Mouse (Mus musculus) kidney, embryonic 14.5 days (tissue): ENCODE data around the gene Pus7. TPM values are rescaled to one million over a fixed set of nuclear protein-coding genes. Genes with fewer than 3 reads are reported as not detected.

Experiments used
- ATAC-seq: fragments of 200-750 bp; cut with Nextera tagmentation; 2 replicates; pipeline ENCODE4 v1.8.0; 2017; ENCODE audit warnings: moderate number of reproducible peaks, mild to moderate bottlenecking, moderate TSS enrichment, moderate library complexity; ENCODE audit not compliant: low FRiP score, low TSS enrichment
- H3K27ac ChIP-seq: fragments of 300-500 bp; sonication (generic); 2 replicates; pipeline ENCODE4 v1.5.1; 2014; ENCODE audit warnings: low read depth, mild to moderate bottlenecking, low read length, moderate library complexity, mixed read lengths
- H3K27me3 ChIP-seq: fragments of 300-500 bp; sonication (generic); 2 replicates; pipeline ENCODE4 v1.6.1; 2014; ENCODE audit warnings: mild to moderate bottlenecking, low read length; ENCODE audit not compliant: control insufficient read depth, insufficient read depth
- H3K36me3 ChIP-seq: fragments of 300-500 bp; sonication (generic); 2 replicates; pipeline ENCODE4 v1.6.1; 2014; ENCODE audit warnings: low read length, mixed read lengths; ENCODE audit not compliant: control insufficient read depth, insufficient read depth
- H3K4me1 ChIP-seq: fragments of 300-500 bp; sonication (generic); 2 replicates; pipeline ENCODE4 v1.6.1; 2014; ENCODE audit warnings: low read length, mixed read lengths; ENCODE audit not compliant: control insufficient read depth, insufficient read depth
- H3K4me2 ChIP-seq: fragments of 300-500 bp; sonication (generic); replicated peaks from 2 replicates; pipeline ENCODE4 v1.6.1; 2014; ENCODE audit warnings: low read depth, mild to moderate bottlenecking, low read length
- H3K4me3 ChIP-seq: fragments of 300-500 bp; sonication (generic); 2 replicates; pipeline ENCODE4 v1.5.1; 2014; ENCODE audit warnings: mild to moderate bottlenecking, low read length
- H3K9ac ChIP-seq: fragments of 300-500 bp; sonication (generic); 2 replicates; pipeline ENCODE4 v1.6.1; 2014; ENCODE audit warnings: low read depth, mild to moderate bottlenecking, low read length, moderate library complexity
- H3K9me3 ChIP-seq: fragments of 300-500 bp; sonication (generic); 2 replicates; pipeline ENCODE4 v1.6.1; 2016; ENCODE audit warnings: low read length; ENCODE audit not compliant: control insufficient read depth
- WGBS: fragments of 180-500 bp; shearing (Covaris S2); extraction: QIAGEN DNeasy Blood & Tissue Kit; methylation state at CpG from one replicate; pipeline ENCODE4 v1.1.7; 2014; 5-methylcytosine and 5-hydroxymethylcytosine counted together
- polyA plus RNA-seq: library from polyadenylated mRNA; unstranded; fragments of >200 nt; fragmentation: Nextera tagmentation; extraction: Ambion mirVana; gene quantifications from 2 replicates; pipeline ENCODE4 v1.2.1, GENCODE M21; 2014

Gene Pus7
- polyA plus RNA-seq, 1 experiment from 2014 or later: 41.4 TPM

DNA sequence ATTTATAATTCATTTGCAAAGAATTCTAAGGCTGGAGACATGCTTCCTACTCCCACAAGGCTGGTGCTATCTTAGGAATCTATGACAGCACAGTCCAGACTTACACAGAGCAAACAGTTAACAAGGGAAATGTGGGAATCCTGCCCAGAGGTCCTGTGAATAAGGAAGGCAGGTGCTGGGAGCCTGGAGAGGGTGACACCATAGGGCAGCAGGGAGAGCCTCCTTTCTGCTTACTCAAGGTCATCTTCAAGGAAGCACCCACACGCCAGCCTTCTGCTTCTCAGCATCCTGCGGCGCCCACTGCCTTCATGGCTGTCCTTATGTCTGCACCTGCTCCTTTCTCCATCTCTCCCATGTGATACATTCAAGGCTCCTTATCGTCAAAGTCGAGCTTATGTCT, 19.0 kb downstream of the Pus7 start:
- Histone ChIP-seq H3K4me3 (no peak overlapping the region), H3K27me3 (no peaks in the 10 kb centered on the region), H3K36me3 (peaks cover 65% of the 10 kb centered on the region), H3K4me1 (no peaks in the 10 kb centered on the region), H3K4me2 (no peak overlapping the region), H3K27ac (no peak overlapping the region), H3K9me3 (no peaks in the 10 kb centered on the region), H3K9ac (no peak overlapping the region)
- 94% methylated on average over 5 of the region's 5 CpGs for WGBS
- no peak for ATAC-seq

DNA sequence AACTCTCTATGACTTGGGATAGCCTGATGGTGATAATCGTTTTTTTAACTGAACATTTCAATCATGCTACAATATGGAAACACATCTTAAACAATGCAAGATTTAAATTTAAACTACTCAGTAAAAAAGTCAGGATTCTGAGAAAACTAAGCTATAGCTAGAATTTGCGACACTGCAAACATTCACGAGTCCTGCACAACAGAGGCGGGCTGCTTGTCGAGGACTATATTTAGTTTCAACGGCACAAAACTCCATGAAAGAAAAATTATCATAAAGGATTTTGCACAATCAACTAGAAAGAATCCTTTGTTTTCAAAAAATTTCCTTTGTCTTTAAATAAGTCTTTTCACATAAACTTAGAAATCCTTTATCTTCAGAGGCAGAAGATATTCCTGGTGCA, 21.0 kb downstream of the Pus7 start:
- Histone ChIP-seq H3K36me3 (peaks cover 57% of the 10 kb centered on the region), H3K27me3 (no peaks in the 10 kb centered on the region), H3K27ac (no peak overlapping the region), H3K4me1 (no peaks in the 10 kb centered on the region), H3K4me3 (no peak overlapping the region), H3K9ac (no peak overlapping the region), H3K9me3 (no peaks in the 10 kb centered on the region), H3K4me2 (no peak overlapping the region)
- WGBS: 93% methylated on average over 6 of the region's 6 CpGs
- no peak for ATAC-seq

GRCm38 (mm10) chr5:23758633-23759032, 24.9 kb downstream of the Pus7 start:
- Histone ChIP-seq H3K4me2 (no peak overlapping the region), H3K36me3 (peaks cover 52% of the 10 kb centered on the region), H3K4me3 (no peak overlapping the region), H3K9ac (no peak overlapping the region), H3K4me1 (no peaks in the 10 kb centered on the region), H3K27me3 (no peaks in the 10 kb centered on the region), H3K27ac (0 out of 2 replicates have a peak overlapping the region, but pooled peaks have one; percentile 7), H3K9me3 (no peaks in the 10 kb centered on the region)
- peak; percentile 66; the same call in 1 of the 2 replicates for ATAC-seq
- 51% methylated on average over 2 of the region's 2 CpGs for WGBS

GRCm38 (mm10) chr5:23756368-23756767, 27.1 kb downstream of the Pus7 start:
- H3K4me2 ChIP-seq: no peak overlapping the region
- WGBS: 92% methylated on average over 4 of the region's 4 CpGs
- H3K27ac ChIP-seq: no peak overlapping the region
- no peak for ATAC-seq
- H3K9me3 ChIP-seq: no peaks in the 10 kb centered on the region
- H3K27me3 ChIP-seq: no peaks in the 10 kb centered on the region
- no peak overlapping the region for H3K4me3 ChIP-seq
- no peak overlapping the region for H3K9ac ChIP-seq
- H3K4me1 ChIP-seq: no peaks in the 10 kb centered on the region
- H3K36me3 ChIP-seq: peaks cover 50% of the 10 kb centered on the region

DNA sequence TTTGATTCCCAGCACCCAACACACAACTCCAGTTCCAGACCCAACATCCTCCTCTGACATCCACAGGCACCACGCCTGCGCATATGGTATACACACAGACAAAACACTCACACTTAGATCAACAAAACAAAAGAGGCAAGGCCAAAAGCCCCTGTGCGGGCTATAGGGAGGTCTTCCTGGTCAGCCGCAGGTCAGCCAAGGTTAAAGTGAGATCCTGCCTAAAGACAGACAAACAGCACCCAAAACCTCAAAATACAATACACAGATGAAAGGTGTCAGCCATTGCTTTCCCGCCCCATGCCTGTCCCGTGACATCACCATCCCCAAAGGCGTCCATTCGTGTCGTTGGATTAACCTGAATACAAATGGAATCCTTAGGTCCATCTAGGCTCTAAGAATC, 27.9 kb downstream of the Pus7 start:
- Histone ChIP-seq H3K27me3 (no peaks in the 10 kb centered on the region), H3K4me2 (no peak overlapping the region), H3K9me3 (no peaks in the 10 kb centered on the region), H3K36me3 (peaks cover 52% of the 10 kb centered on the region), H3K4me1 (no peaks in the 10 kb centered on the region), H3K4me3 (no peak overlapping the region), H3K9ac (no peak overlapping the region), H3K27ac (no peak overlapping the region)
- ATAC-seq: no peak
- WGBS: 98% methylated on average over 9 of the region's 9 CpGs

GRCm38 (mm10) chr5:23749882-23750281, 33.6 kb downstream of the Pus7 start:
- no peak overlapping the region for H3K27ac ChIP-seq
- no peaks in the 10 kb centered on the region for H3K4me1 ChIP-seq
- no peaks in the 10 kb centered on the region for H3K27me3 ChIP-seq
- no peak overlapping the region for H3K9ac ChIP-seq
- H3K4me3 ChIP-seq: no peak overlapping the region
- WGBS: 78% methylated on average over 2 of the region's 2 CpGs
- H3K4me2 ChIP-seq: no peak overlapping the region
- H3K36me3 ChIP-seq: peaks cover 55% of the 10 kb centered on the region
- no peaks in the 10 kb centered on the region for H3K9me3 ChIP-seq
- no peak for ATAC-seq

DNA sequence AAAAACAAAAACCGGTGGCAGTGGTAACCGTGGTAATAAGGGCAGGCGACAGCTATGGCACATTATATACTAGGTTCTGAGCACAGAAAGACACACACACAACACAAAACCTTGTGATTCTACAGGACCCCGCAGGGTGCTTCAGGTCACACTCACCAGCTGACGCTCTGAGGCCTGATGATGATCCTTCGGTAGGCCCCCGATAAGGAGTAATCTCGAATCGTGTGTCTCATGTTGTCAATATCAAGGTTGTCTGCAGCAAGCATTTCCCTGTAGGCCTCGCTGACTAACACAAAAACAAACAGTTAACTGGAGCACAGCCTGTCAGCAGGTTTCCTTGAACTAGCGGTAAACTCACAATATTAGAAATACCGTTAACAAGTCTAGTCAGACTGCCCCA, 40.2 kb downstream of the Pus7 start:
- WGBS: 96% methylated on average over 12 of the region's 12 CpGs
- ATAC-seq: no peak
- Histone ChIP-seq H3K36me3 (peaks cover 63% of the 10 kb centered on the region), H3K4me2 (no peak overlapping the region), H3K27ac (no peak overlapping the region), H3K4me3 (no peak overlapping the region), H3K9me3 (no peaks in the 10 kb centered on the region), H3K4me1 (no peaks in the 10 kb centered on the region), H3K9ac (no peak overlapping the region), H3K27me3 (no peaks in the 10 kb centered on the region)

DNA sequence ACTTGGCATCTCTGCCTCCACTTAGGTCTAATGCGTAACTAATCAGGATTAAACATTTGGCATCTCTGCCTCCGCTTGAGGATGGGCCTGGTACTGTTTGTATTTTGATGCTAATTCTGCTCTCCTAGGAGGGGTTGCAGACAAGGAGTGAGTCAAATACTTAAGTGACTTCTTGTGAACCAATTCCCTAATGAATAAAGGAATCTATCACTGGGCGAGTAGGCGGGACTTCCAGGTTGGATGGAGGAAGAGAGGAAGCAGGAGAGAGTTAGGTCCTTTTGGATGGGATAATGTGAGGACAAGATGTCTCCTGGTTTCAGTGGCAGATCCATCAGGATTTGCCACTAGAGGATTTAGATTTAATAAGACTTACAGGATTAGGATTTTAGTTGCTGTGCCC, 46.4 kb downstream of the Pus7 start:
- no peak overlapping the region for H3K27ac ChIP-seq
- H3K9me3 ChIP-seq: no peaks in the 10 kb centered on the region
- no peak overlapping the region for H3K4me3 ChIP-seq
- peaks cover 10% of the 10 kb centered on the region for H3K36me3 ChIP-seq
- WGBS: 89% methylated on average over 4 of the region's 4 CpGs
- no peak overlapping the region for H3K4me2 ChIP-seq
- no peaks in the 10 kb centered on the region for H3K27me3 ChIP-seq
- ATAC-seq: no peak
- no peak overlapping the region for H3K9ac ChIP-seq
- no peaks in the 10 kb centered on the region for H3K4me1 ChIP-seq

- Histone ChIP-seq H3K4me2 (no peak overlapping the region), H3K9me3 (no peaks in the 10 kb centered on the region), H3K4me1 (no peaks in the 10 kb centered on the region), H3K27ac (no peak overlapping the region), H3K9ac (no peak overlapping the region), H3K36me3 (peaks cover 5% of the 10 kb centered on the region; the same call in 1 of the 2 replicates), H3K4me3 (no peak overlapping the region), H3K27me3 (no peaks in the 10 kb centered on the region)
- WGBS: 79% methylated on average over 4 of the region's 4 CpGs
- no peak for ATAC-seq
These were observed 47.1 kb downstream of the Pus7 start for GRCm38 (mm10) chr5:23736366-23736765.
